Mouse (Mus musculus) forebrain, embryonic 10.5 days (tissue): ENCODE results near the gene Gpr1. TPM values are rescaled to one million over a fixed set of nuclear protein-coding genes. Genes with fewer than 3 reads are reported as not detected.
"Not testable (repeated sequence)": the region's sequence is repeated elsewhere in the genome, so short reads cannot be mapped to it uniquely, and the experiment has no call there.

Experiments
- DNase-seq: peaks from one replicate; pipeline ENCODE4 v3.0.0-alpha.2; 2017; ENCODE audit warnings: low spot score; ENCODE audit errors: extremely low spot score
- H3K27ac ChIP-seq: fragments of 300-500 bp; sonication (generic); 2 replicates; pipeline ENCODE4 v1.5.1; 2016; ENCODE audit warnings: mild to moderate bottlenecking
- H3K27me3 ChIP-seq: fragments of 300-500 bp; sonication (generic); 2 replicates; pipeline ENCODE4 v1.6.1; 2016; ENCODE audit warnings: mild to moderate bottlenecking; ENCODE audit not compliant: poor library complexity, severe bottlenecking
- H3K36me3 ChIP-seq: fragments of 300-500 bp; sonication (generic); replicated peaks from 2 replicates; pipeline ENCODE4 v1.6.1; 2016; ENCODE audit warnings: mild to moderate bottlenecking, moderate library complexity
- H3K4me1 ChIP-seq: fragments of 300-500 bp; sonication (generic); 2 replicates; pipeline ENCODE4 v1.6.1; 2016
- H3K4me3 ChIP-seq: fragments of 300-500 bp; sonication (generic); 2 replicates; pipeline ENCODE4 v1.5.1; 2016; ENCODE audit warnings: mild to moderate bottlenecking, moderate library complexity
- H3K9me3 ChIP-seq: fragments of 300-500 bp; sonication (generic); 2 replicates; pipeline ENCODE4 v1.6.1; 2016; ENCODE audit warnings: mild to moderate bottlenecking, moderate library complexity
- WGBS: fragments of 180-500 bp; shearing (Covaris S2); methylation state at CpG from one replicate; pipeline ENCODE4 v1.1.7; 2016; 5-methylcytosine and 5-hydroxymethylcytosine counted together
- polyA plus RNA-seq: library from polyadenylated mRNA; unstranded; fragments of >200 nt; fragmentation: Nextera tagmentation; extraction: Ambion mirVana; gene quantifications from 2 replicates; pipeline ENCODE4 v1.2.1, GENCODE M21; 2016

Gene Gpr1
- polyA plus RNA-seq, 1 experiment from 2014 or later: 0.26 TPM

GRCm38 (mm10) chr1:63185430-63185829 lies 28.9 kb downstream of the Gpr1 start:
- not testable (repeated sequence) for H3K27me3 ChIP-seq, H3K9me3 ChIP-seq, DNase-seq, H3K4me3 ChIP-seq, H3K4me1 ChIP-seq, H3K27ac ChIP-seq
- H3K36me3 ChIP-seq: peaks cover 24% of the 10 kb centered on the region
- WGBS: 95% methylated on average over 6 of the region's 6 CpGs

GRCm38 (mm10) chr1:63182636-63183270 lies 31.6 kb downstream of the Gpr1 start:
- peak; percentile 50 for DNase-seq
- Histone ChIP-seq H3K36me3 (peaks cover 50% of the 10 kb centered on the region), H3K27me3 (no peaks in the 10 kb centered on the region), H3K4me3 (no peak overlapping the region), H3K4me1 (peaks cover 15% of the 10 kb centered on the region), H3K27ac (no peak overlapping the region), H3K9me3 (no peaks in the 10 kb centered on the region)
- 61% methylated on average over 10 of the region's 10 CpGs for whole genome bisulfite sequencing

- H3K27ac ChIP-seq: no peak overlapping the region
- DNase-seq: no peak
- H3K36me3 ChIP-seq: peaks cover 52% of the 10 kb centered on the region
- no peaks in the 10 kb centered on the region for H3K9me3 ChIP-seq
- no peak overlapping the region for H3K4me3 ChIP-seq
- WGBS: 89% methylated on average over 5 of the region's 5 CpGs
- no peaks in the 10 kb centered on the region for H3K27me3 ChIP-seq
- peaks cover 18% of the 10 kb centered on the region for H3K4me1 ChIP-seq
Measured at GRCm38 (mm10) chr1:63182212-63182611, 32.1 kb downstream of the Gpr1 start.

GRCm38 (mm10) chr1:63181480-63181879 lies 32.9 kb downstream of the Gpr1 start:
- H3K27ac ChIP-seq: no peak overlapping the region
- H3K36me3 ChIP-seq: peaks cover 52% of the 10 kb centered on the region
- WGBS: 97% methylated on average over 1 of the region's 1 CpGs
- no peaks in the 10 kb centered on the region for H3K9me3 ChIP-seq
- H3K4me3 ChIP-seq: no peak overlapping the region
- H3K27me3 ChIP-seq: no peaks in the 10 kb centered on the region
- DNase-seq: no peak
- H3K4me1 ChIP-seq: peaks cover 18% of the 10 kb centered on the region

- no peak overlapping the region for H3K27ac ChIP-seq
- no peaks in the 10 kb centered on the region for H3K27me3 ChIP-seq
- 12% methylated on average over 3 of the region's 3 CpGs for WGBS
- H3K9me3 ChIP-seq: no peaks in the 10 kb centered on the region
- peak; percentile 91 for DNase-seq
- peaks cover 18% of the 10 kb centered on the region for H3K4me1 ChIP-seq
- peaks cover 52% of the 10 kb centered on the region for H3K36me3 ChIP-seq
- no peak overlapping the region for H3K4me3 ChIP-seq
Measured at GRCm38 (mm10) chr1:63181019-63181418, 33.3 kb downstream of the Gpr1 start.

GRCm38 (mm10) chr1:63180575-63180974 lies 33.8 kb downstream of the Gpr1 start:
- H3K9me3 ChIP-seq, H3K4me3 ChIP-seq, H3K27ac ChIP-seq: not testable (repeated sequence)

GRCm38 (mm10) chr1:63180122-63180521 lies 34.2 kb downstream of the Gpr1 start:
- H3K36me3 ChIP-seq: peaks cover 52% of the 10 kb centered on the region

More at GRCm38 (mm10) chr1:63180575-63180974, 33.8 kb downstream of the Gpr1 start:
- H3K36me3 ChIP-seq: peaks cover 52% of the 10 kb centered on the region
- not testable (repeated sequence) for H3K27me3 ChIP-seq, DNase-seq
- 67% methylated on average over 4 of the region's 4 CpGs for WGBS
- peaks cover 21% of the 10 kb centered on the region for H3K4me1 ChIP-seq

GRCm38 (mm10) chr1:63178308-63178707 lies 36.0 kb downstream of the Gpr1 start:
- DNase-seq: no peak
- no peaks in the 10 kb centered on the region for H3K27me3 ChIP-seq
- peaks cover 52% of the 10 kb centered on the region for H3K36me3 ChIP-seq
- WGBS: 85% methylated on average over 3 of the region's 3 CpGs
- H3K4me3 ChIP-seq: peak overlapping the region; percentile 95
- H3K27ac ChIP-seq: peak overlapping the region; percentile 95
- H3K4me1 ChIP-seq: peaks cover 32% of the 10 kb centered on the region
- no peaks in the 10 kb centered on the region for H3K9me3 ChIP-seq

More at GRCm38 (mm10) chr1:63180122-63180521, 34.2 kb downstream of the Gpr1 start:
- no peak for DNase-seq
- Histone ChIP-seq H3K4me1 (peaks cover 26% of the 10 kb centered on the region), H3K27me3 (no peaks in the 10 kb centered on the region), H3K9me3 (no peaks in the 10 kb centered on the region), H3K27ac (no peak overlapping the region), H3K4me3 (no peak overlapping the region)
- WGBS: 92% methylated on average over 4 of the region's 4 CpGs

GRCm38 (mm10) chr1:63176604-63177421 lies 37.5 kb downstream of the Gpr1 start, which contains the start of the genes Eef1b2 and Ndufs1:
TSS of gene Eef1b2 (plus strand) at chr1:63176825.
TSS of gene Ndufs1 (minus strand) at chr1:63176833.
- WGBS: under 1% methylated on average over 72 of the region's 72 CpGs
- H3K4me1 ChIP-seq: peaks cover 32% of the 10 kb centered on the region
- peak; percentile 97 for DNase-seq
- H3K36me3 ChIP-seq: peaks cover 50% of the 10 kb centered on the region
- no peaks in the 10 kb centered on the region for H3K9me3 ChIP-seq
- H3K4me3 ChIP-seq: peak within 1 kb of the TSS; percentile 95
- H3K27me3 ChIP-seq: no peaks in the 10 kb centered on the region
- peak within 1 kb of the TSS; percentile 95 for H3K27ac ChIP-seq

- no peak for DNase-seq
- no peaks in the 10 kb centered on the region for H3K27me3 ChIP-seq
- H3K9me3 ChIP-seq: no peaks in the 10 kb centered on the region
- H3K27ac ChIP-seq: peak overlapping the region; percentile 95
- under 1% methylated on average over 14 of the region's 14 CpGs for WGBS
- peaks cover 51% of the 10 kb centered on the region for H3K36me3 ChIP-seq
- peaks cover 29% of the 10 kb centered on the region for H3K4me1 ChIP-seq
- H3K4me3 ChIP-seq: peak overlapping the region; percentile 95
Measured at GRCm38 (mm10) chr1:63176259-63176603, 38.1 kb downstream of the Gpr1 start.

GRCm38 (mm10) chr1:63175853-63176252 lies 38.5 kb downstream of the Gpr1 start:
- Histone ChIP-seq H3K9me3 (no peaks in the 10 kb centered on the region), H3K4me3 (peak overlapping the region; percentile 95), H3K27me3 (no peaks in the 10 kb centered on the region), H3K27ac (peak overlapping the region; percentile 95), H3K4me1 (peaks cover 29% of the 10 kb centered on the region), H3K36me3 (peaks cover 53% of the 10 kb centered on the region)
- WGBS: 10% methylated on average over 11 of the region's 11 CpGs
- no peak for DNase-seq

GRCm38 (mm10) chr1:63168638-63169037 lies 45.7 kb downstream of the Gpr1 start:
- 81% methylated on average over 2 of the region's 2 CpGs for WGBS
- H3K9me3 ChIP-seq: no peaks in the 10 kb centered on the region
- H3K27me3 ChIP-seq: no peaks in the 10 kb centered on the region
- no peaks in the 10 kb centered on the region for H3K4me1 ChIP-seq
- peaks cover 88% of the 10 kb centered on the region for H3K36me3 ChIP-seq
- no peak overlapping the region for H3K4me3 ChIP-seq
- H3K27ac ChIP-seq: no peak overlapping the region
- no peak for DNase-seq

- no peak overlapping the region for H3K4me3 ChIP-seq
- no peaks in the 10 kb centered on the region for H3K27me3 ChIP-seq
- 95% methylated on average over 13 of the region's 13 CpGs for WGBS
- no peak overlapping the region for H3K27ac ChIP-seq
- no peak for DNase-seq
- no peaks in the 10 kb centered on the region for H3K9me3 ChIP-seq
- peaks cover 72% of the 10 kb centered on the region for H3K36me3 ChIP-seq
- no peaks in the 10 kb centered on the region for H3K4me1 ChIP-seq
Measured at GRCm38 (mm10) chr1:63140231-63140630, 74.1 kb downstream of the Gpr1 start.
